Mouse (Mus musculus): ENCODE results near the gene Cacng6. TPM values are rescaled to one million over a fixed set of nuclear protein-coding genes. Genes with fewer than 3 reads are reported as not detected.

Cacng6 gene
- total and polyA plus RNA-seq, 3 experiments = 0.08 TPM; not detected in 2

DNA sequence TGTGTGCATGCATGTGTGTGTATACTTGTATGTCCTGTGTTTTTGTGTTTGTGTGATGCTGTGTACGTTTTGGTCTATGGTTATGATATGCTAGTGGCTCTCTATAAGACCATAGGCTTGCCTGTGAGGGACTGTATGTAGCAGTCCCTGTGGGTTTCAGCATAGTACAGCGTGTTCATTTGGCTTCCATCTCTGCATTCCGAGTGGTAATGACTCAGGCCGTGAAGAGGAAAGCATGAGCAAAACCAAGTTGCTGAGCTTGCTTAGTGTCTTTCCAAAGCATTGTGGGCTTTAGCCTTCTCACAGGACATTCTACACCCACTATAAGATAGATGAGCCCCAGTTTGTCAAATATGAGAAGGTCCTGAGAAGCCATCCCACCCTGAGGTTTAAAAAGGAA is 39.3 kb downstream of the Cacng6 start:
- Histone ChIP-seq H3K9ac (ENCODE audit: control insufficient read depth, low read depth, low read length, poor library complexity, severe bottlenecking) (no peak overlapping the region), H3K4me1 (ENCODE audit: control insufficient read depth in 1 of 2, insufficient read depth in 2 of 2, low read length in 2 of 2) (no peaks in the 10 kb centered on the region), H3K27ac (ENCODE audit: control insufficient read depth, low read depth, low read length) (no peak overlapping the region), H3K9me3 (replicated peaks; ENCODE audit: insufficient read depth, low read length) (no peaks in the 10 kb centered on the region), H3K79me2 (ENCODE audit: control insufficient read depth, insufficient read depth, low read length, poor library complexity) (no peaks in the 10 kb centered on the region), H3K27me3 (ENCODE audit: control insufficient read depth in 1 of 2, insufficient read depth in 2 of 2, low read length in 2 of 2) (peaks cover 2 to 5% of the 10 kb centered on the region in 2 experiments; a peak in 2 of 4 replicates), H3K36me3 (ENCODE audit: control insufficient read depth in 1 of 2, insufficient read depth in 2 of 2, low read length in 2 of 2) (no peaks in the 10 kb centered on the region), H3K4me3 (ENCODE audit: control insufficient read depth in 1 of 2, insufficient read depth in 1 of 2, low read depth in 2 of 2, low read length in 2 of 2) (no peak overlapping the region)
- DNase-seq (ENCODE audit: low read depth, low spot score) = no peak
- TF ChIP-seq POLR2AphosphoS5 (IDR thresholded peaks at IDR 0.05; ENCODE audit: borderline replicate concordance, low read depth, low read length) (no peak), EP300 (IDR thresholded peaks at IDR 0.05; ENCODE audit: low read depth in 1 of 2, low read length in 2 of 2) (no peak), RAD21 (IDR thresholded peaks at IDR 0.05; ENCODE audit: low read depth, low read length) (no peak), RCOR1 (IDR thresholded peaks at IDR 0.05; ENCODE audit: low read depth, low read length) (no peak), POLR2A (IDR thresholded peaks at IDR 0.05; ENCODE audit: control insufficient read depth in 1 of 2, insufficient read depth in 1 of 2, low read depth in 1 of 2, low read length in 2 of 2, poor library complexity in 1 of 2) (no peak), KAT2A (conservative IDR thresholded peaks at IDR 0.05; ENCODE audit: low read depth, low read length) (no peak), MAZ (IDR thresholded peaks at IDR 0.05; ENCODE audit: low read depth, low read length) (no peak), MEF2A (IDR thresholded peaks at IDR 0.05; ENCODE audit: extremely low read depth, insufficient replicate concordance, low read depth, low read length, poor library complexity, severe bottlenecking) (no peak), MXI1 (IDR thresholded peaks at IDR 0.05; ENCODE audit: low read depth, low read length) (no peak), SMC3 (IDR thresholded peaks at IDR 0.05; ENCODE audit: low read depth, low read length) (no peak), ETS1 (IDR thresholded peaks at IDR 0.05; ENCODE audit: low read depth, low read length) (no peak), ZKSCAN1 (IDR thresholded peaks at IDR 0.05; ENCODE audit: low read depth, low read length) (no peak), SIN3A (IDR thresholded peaks at IDR 0.05; ENCODE audit: low read length) (no peak), NELFE (IDR thresholded peaks at IDR 0.05; ENCODE audit: low read depth, low read length) (no peak), TCF12 (IDR thresholded peaks at IDR 0.05; ENCODE audit: low read depth, low read length) (no peak), TAL1 (IDR thresholded peaks at IDR 0.05; ENCODE audit: low read length) (no peak), NRF1 (IDR thresholded peaks at IDR 0.05; ENCODE audit: insufficient read depth, low read depth, low read length, poor library complexity, severe bottlenecking) (no peak), USF2 (IDR thresholded peaks at IDR 0.05; ENCODE audit: borderline replicate concordance in 1 of 2, insufficient read depth in 1 of 2, low read depth in 1 of 2, low read length in 2 of 2) (no peak), MAX (IDR thresholded peaks at IDR 0.05; ENCODE audit: low read length) (no peak)

DNA sequence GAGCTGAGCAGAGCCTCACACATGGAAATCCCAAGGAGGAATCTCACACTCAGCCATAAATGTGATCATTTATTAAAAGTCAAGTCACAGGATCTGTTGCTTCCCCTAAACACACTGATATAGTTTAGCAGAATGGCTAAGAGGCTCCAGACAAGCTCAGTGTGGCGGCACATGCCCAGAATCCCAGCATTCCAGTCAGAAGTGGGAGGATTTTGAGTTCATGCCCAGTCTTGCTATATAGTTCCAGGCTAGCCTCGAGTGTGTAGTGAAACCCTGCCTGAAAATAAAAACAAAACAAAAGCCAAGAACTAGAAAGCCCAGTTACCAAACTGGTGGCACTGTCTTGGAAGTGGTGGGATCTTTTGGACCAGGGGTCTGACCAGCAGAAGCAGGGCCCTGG is 44.6 kb downstream of the Cacng6 start:
- no peaks in the 10 kb centered on the region for H3K79me2 ChIP-seq (ENCODE audit: control insufficient read depth, insufficient read depth, low read length, poor library complexity)
- H3K27ac ChIP-seq (ENCODE audit: control insufficient read depth, low read depth, low read length) = no peak overlapping the region
- H3K4me3 ChIP-seq (ENCODE audit: control insufficient read depth in 1 of 2, insufficient read depth in 1 of 2, low read depth in 2 of 2, low read length in 2 of 2) = no peak overlapping the region
- no peaks in the 10 kb centered on the region for H3K9me3 ChIP-seq (replicated peaks; ENCODE audit: insufficient read depth, low read length)
- no peaks in the 10 kb centered on the region for H3K36me3 ChIP-seq (ENCODE audit: control insufficient read depth in 1 of 2, insufficient read depth in 2 of 2, low read length in 2 of 2)
- TF ChIP-seq HCFC1 (IDR thresholded peaks at IDR 0.05; ENCODE audit: low read depth, low read length) (no peak), MEF2A (IDR thresholded peaks at IDR 0.05; ENCODE audit: extremely low read depth, insufficient replicate concordance, low read depth, low read length, poor library complexity, severe bottlenecking) (no peak)
- peaks cover 4% of the 10 kb centered on the region in 2 experiments; a peak in 3 of 4 replicates for H3K27me3 ChIP-seq (ENCODE audit: control insufficient read depth in 1 of 2, insufficient read depth in 2 of 2, low read length in 2 of 2)
- H3K9ac ChIP-seq (ENCODE audit: control insufficient read depth, low read depth, low read length, poor library complexity, severe bottlenecking) = no peak overlapping the region
- no peaks in the 10 kb centered on the region for H3K4me1 ChIP-seq (ENCODE audit: control insufficient read depth in 1 of 2, insufficient read depth in 2 of 2, low read length in 2 of 2)
- no peak for DNase-seq (ENCODE audit: low read depth, low spot score)

All from MEL (cell line).